Mouse (Mus musculus): ENCODE measurements at regions not wholly inside any gene's neighbourhood (a gene's known extent, or its start where the extent isn't known, plus 50 kb on each side); places are given as distances from the start of the nearest gene placed in this dataset.

- Histone ChIP-seq H3K9me3 (no peaks in the 10 kb centered on the region), H3K4me3 (no peak overlapping the region), H3K9ac (replicated peaks) (no peak overlapping the region), H3K4me1 (peaks cover 4% of the 10 kb centered on the region; the same call in 1 of the 2 replicates), H3K36me3 (no peaks in the 10 kb centered on the region), H3K27ac (replicated peaks) (no peak overlapping the region), H3K4me2 (replicated peaks) (no peak overlapping the region), H3K27me3 (no peaks in the 10 kb centered on the region)
- WGBS, result 72% methylated on average over 7 of the region's 7 CpGs
- ATAC-seq (replicated peaks), result no peak
Measured at GRCm38 (mm10) chr2:93113929-93114328, 68.0 kb upstream of the Prdm11 start.

- no peak overlapping the region for H3K4me3 ChIP-seq
- H3K9me3 ChIP-seq, result no peaks in the 10 kb centered on the region
- no peaks in the 10 kb centered on the region for H3K27me3 ChIP-seq
- WGBS, result 42% methylated on average over 7 of the region's 7 CpGs
- no peak overlapping the region for H3K27ac ChIP-seq (replicated peaks)
- H3K4me2 ChIP-seq (replicated peaks), result no peak overlapping the region
- no peaks in the 10 kb centered on the region; the same call in 1 of the 2 replicates for H3K4me1 ChIP-seq
- H3K36me3 ChIP-seq, result no peaks in the 10 kb centered on the region
- no peak for ATAC-seq (replicated peaks)
- no peak overlapping the region for H3K9ac ChIP-seq (replicated peaks)
Measured at GRCm38 (mm10) chr2:93112320-93112719, 66.4 kb upstream of the Prdm11 start.

GRCm38 (mm10) chr2:93110898-93111297 is 64.9 kb upstream of the Prdm11 start:
- Histone ChIP-seq H3K4me2 (replicated peaks) (no peak overlapping the region), H3K4me1 (no peaks in the 10 kb centered on the region; the same call in 1 of the 2 replicates), H3K27ac (replicated peaks) (peak overlapping the region; percentile 3; the same call in 1 of the 2 replicates), H3K36me3 (no peaks in the 10 kb centered on the region), H3K4me3 (no peak overlapping the region), H3K9me3 (no peaks in the 10 kb centered on the region), H3K27me3 (no peaks in the 10 kb centered on the region), H3K9ac (replicated peaks) (no peak overlapping the region)
- ATAC-seq (replicated peaks), result peak; percentile 27
- 76% methylated on average over 5 of the region's 5 CpGs for WGBS

- H3K4me3 ChIP-seq, result no peak overlapping the region
- 56% methylated on average over 6 of the region's 6 CpGs for WGBS
Measured at GRCm38 (mm10) chr2:93106581-93106980, 60.6 kb upstream of the Prdm11 start.

GRCm38 (mm10) chr2:93101991-93102390 is 56.0 kb upstream of the Prdm11 start:
- Histone ChIP-seq H3K9ac (replicated peaks) (no peak overlapping the region), H3K4me1 (peaks cover 12% of the 10 kb centered on the region), H3K27ac (replicated peaks) (no peak overlapping the region), H3K36me3 (no peaks in the 10 kb centered on the region), H3K4me3 (no peak overlapping the region), H3K4me2 (replicated peaks) (no peak overlapping the region), H3K9me3 (no peaks in the 10 kb centered on the region), H3K27me3 (no peaks in the 10 kb centered on the region)
- whole genome bisulfite sequencing, result 25% methylated on average over 8 of the region's 8 CpGs
- no peak for ATAC-seq (replicated peaks)

More at GRCm38 (mm10) chr2:93106581-93106980, 60.6 kb upstream of the Prdm11 start:
- ATAC-seq (replicated peaks), result no peak
- H3K4me2 ChIP-seq (replicated peaks), result no peak overlapping the region
- H3K9ac ChIP-seq (replicated peaks), result no peak overlapping the region
- no peaks in the 10 kb centered on the region for H3K4me1 ChIP-seq
- H3K27ac ChIP-seq (replicated peaks), result no peak overlapping the region
- no peaks in the 10 kb centered on the region for H3K27me3 ChIP-seq
- no peaks in the 10 kb centered on the region for H3K36me3 ChIP-seq
- no peaks in the 10 kb centered on the region for H3K9me3 ChIP-seq

GRCm38 (mm10) chr2:93099780-93100179 is 53.8 kb upstream of the Prdm11 start:
- no peaks in the 10 kb centered on the region for H3K36me3 ChIP-seq
- H3K4me3 ChIP-seq, result no peak overlapping the region
- no peak overlapping the region for H3K4me2 ChIP-seq (replicated peaks)
- no peaks in the 10 kb centered on the region for H3K9me3 ChIP-seq
- H3K9ac ChIP-seq (replicated peaks), result no peak overlapping the region
- H3K27ac ChIP-seq (replicated peaks), result peak overlapping the region; percentile 43
- H3K27me3 ChIP-seq, result no peaks in the 10 kb centered on the region
- H3K4me1 ChIP-seq, result peaks cover 12% of the 10 kb centered on the region
- ATAC-seq (replicated peaks), result no peak
- 57% methylated on average over 3 of the region's 3 CpGs for WGBS

GRCm38 (mm10) chr2:93097016-93097415 is 51.0 kb upstream of the Prdm11 start:
- H3K4me3 ChIP-seq, result no peak overlapping the region
- H3K4me1 ChIP-seq, result peaks cover 14% of the 10 kb centered on the region
- H3K36me3 ChIP-seq, result no peaks in the 10 kb centered on the region
- no peaks in the 10 kb centered on the region for H3K9me3 ChIP-seq
- H3K27me3 ChIP-seq, result no peaks in the 10 kb centered on the region
- no peak for ATAC-seq (replicated peaks)
- WGBS, result 94% methylated on average over 2 of the region's 2 CpGs
- H3K4me2 ChIP-seq (replicated peaks), result no peak overlapping the region
- H3K9ac ChIP-seq (replicated peaks), result no peak overlapping the region
- no peak overlapping the region for H3K27ac ChIP-seq (replicated peaks)

GRCm38 (mm10) chr2:93096078-93096729 is 50.2 kb upstream of the Prdm11 start:
- ATAC-seq (replicated peaks), result peak; percentile 87
- Histone ChIP-seq H3K36me3 (no peaks in the 10 kb centered on the region), H3K27me3 (no peaks in the 10 kb centered on the region), H3K4me3 (no peak overlapping the region), H3K4me2 (replicated peaks) (no peak overlapping the region), H3K9ac (replicated peaks) (no peak overlapping the region), H3K27ac (replicated peaks) (no peak overlapping the region), H3K4me1 (peaks cover 22% of the 10 kb centered on the region), H3K9me3 (no peaks in the 10 kb centered on the region)
- 38% methylated on average over 6 of the region's 6 CpGs for WGBS
